Mouse (Mus musculus) spleen, postnatal 14 days (tissue): Measurements from ENCODE around the gene Relch.

Experiments
- DNase-seq, 2 experiments: peaks; one replicate each; pipeline ENCODE4 v3.0.0; 2021 to 2022; ENCODE audit warnings: low spot score in 2 of 2

Gene Relch

DNA sequence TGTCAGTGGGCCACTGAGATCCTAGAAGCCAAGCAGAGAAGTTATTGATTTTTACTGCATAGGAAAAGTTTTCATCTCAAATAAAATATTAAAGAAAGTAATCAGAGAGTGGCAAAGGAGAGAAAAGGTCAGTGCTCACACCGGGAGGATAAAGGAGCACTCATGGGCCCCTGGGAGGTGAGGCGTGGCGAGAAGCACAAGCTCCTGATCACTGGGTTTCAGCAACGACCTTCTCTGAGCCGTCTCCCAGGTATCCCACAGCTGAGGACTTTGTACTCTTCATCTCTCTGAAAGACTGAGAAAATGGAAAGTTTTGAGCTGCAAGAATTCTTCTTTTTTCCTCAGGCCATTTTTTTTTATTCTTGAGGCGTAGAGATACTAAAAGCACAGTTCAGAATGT, 131.0 kb downstream of the Relch start:
- DNase-seq = no peak

DNA sequence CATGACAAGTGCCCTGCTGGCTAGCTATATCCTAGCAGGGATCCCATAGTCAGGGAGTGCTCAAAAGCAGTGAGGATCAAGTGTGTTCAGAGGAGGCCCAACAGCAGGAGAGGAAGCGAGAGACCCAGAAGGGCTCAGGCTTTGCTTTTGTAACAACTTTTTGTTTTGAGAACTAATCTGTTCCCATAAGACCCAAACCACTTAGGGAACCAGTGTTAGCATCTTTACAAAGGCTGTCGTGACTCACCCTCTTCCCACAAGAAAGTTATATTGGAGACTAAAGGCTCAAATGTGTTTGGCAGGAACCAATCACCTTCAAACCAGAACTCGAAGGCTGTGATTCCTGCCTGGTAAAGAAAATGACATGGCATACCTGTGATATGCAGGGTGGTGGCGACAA, 132.0 kb downstream of the Relch start:
- DNase-seq = no peak

GRCm38 (mm10) chr1:105800570-105800969, 136.9 kb downstream of the Relch start:
- DNase-seq = no peak

GRCm38 (mm10) chr1:105801252-105801651, 137.6 kb downstream of the Relch start:
- no peak for DNase-seq

- DNase-seq = no peak
Observed at GRCm38 (mm10) chr1:105802941-105803340, 139.3 kb downstream of the Relch start.

DNA sequence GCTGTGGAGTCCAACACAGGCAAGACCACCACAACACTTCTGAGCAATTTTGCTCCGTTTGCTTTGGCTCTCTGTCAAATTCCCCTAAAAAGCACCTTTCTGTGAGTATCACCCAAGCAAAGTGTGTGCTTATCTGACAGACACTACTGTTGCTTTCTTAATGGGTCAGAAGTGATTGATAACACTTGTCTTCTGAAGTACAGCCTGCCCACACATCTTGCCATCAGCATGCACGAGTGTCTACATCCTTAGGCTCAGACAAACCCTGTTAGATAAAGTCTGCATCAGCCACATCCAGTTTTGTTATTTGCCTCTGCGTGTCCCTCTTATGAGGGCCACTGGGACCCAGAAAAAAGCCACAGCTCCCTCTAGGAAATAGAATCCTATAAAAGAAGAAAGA, 140.6 kb downstream of the Relch start:
- no peak for DNase-seq
